Mouse (Mus musculus) thymus, adult 2 months (tissue): ENCODE measurements around the gene Mthfsd.

Source experiments
- CTCF ChIP-seq: fragments of 200-500 bp; IDR thresholded peaks from 2 replicates; pipeline ENCODE4 v1.5.1; 2012; ENCODE audit warnings: mild to moderate bottlenecking, control low read depth, low read length, moderate library complexity, borderline replicate concordance; ENCODE audit not compliant: control insufficient read depth, poor library complexity, insufficient read depth; ENCODE audit errors: extremely low read depth
- POLR2A ChIP-seq: fragments of 200-500 bp; IDR thresholded peaks from 2 replicates; pipeline ENCODE4 v1.6.1; 2012; ENCODE audit warnings: mild to moderate bottlenecking, low read length, control low read depth, moderate library complexity; ENCODE audit not compliant: control insufficient read depth, poor library complexity, insufficient read depth; ENCODE audit errors: extremely low read depth

- TF ChIP-seq POLR2A (no peak), CTCF (no peak)
Observed at GRCm38 (mm10) chr8:121071454-121071853, 36.7 kb downstream of the Mthfsd start.
